Mouse (Mus musculus): ENCODE results near the gene Micall1. TPM values are rescaled to one million over a fixed set of nuclear protein-coding genes. Genes with fewer than 3 reads are reported as not detected.

Micall1 gene
- total RNA-seq, 1 experiment from 2014 or later: 57.5 TPM

DNA sequence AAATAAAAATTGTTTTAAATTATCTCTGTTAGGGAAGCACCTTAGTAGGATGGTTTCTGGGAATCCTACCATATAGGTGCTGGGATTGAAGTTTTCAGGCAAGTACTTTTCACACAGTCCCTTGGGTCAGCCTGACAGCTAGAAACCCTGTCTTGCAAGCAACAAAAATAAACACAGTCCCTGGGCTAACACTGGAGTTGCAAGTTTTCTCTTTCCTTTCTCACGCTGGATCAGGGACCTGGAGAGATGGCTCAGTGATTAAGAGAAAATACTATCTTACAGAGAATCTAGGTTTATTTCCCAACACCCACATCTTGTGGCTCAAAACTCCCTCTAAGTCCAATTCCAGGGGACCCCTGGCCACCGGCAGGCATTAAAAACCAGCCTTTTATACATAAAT, 11.6 kb upstream of the Micall1 start:
- no peak for DNase-seq

DNA sequence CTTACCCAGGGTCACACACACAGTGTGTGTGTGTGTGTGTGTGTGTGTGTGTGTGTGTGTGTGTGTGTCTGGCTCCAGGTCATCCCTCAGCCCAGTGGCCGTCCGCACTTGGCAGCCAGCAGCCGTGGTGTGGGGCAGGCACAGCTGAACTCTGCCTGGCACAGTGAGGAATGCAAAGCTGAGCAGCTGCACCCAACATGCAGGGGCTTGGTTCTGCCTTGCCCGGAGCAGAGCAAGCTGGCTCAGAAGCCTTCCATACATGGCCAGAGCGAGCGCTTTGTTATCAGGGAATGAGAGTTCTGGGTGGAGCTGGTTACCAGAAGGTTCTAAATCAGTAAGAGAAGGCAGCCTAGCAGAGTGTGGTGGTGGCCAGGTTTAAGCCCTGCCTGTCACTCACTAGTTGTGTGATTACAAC, 11.1 kb upstream of the Micall1 start:
- DNase-seq: peak; percentile 73

DNA sequence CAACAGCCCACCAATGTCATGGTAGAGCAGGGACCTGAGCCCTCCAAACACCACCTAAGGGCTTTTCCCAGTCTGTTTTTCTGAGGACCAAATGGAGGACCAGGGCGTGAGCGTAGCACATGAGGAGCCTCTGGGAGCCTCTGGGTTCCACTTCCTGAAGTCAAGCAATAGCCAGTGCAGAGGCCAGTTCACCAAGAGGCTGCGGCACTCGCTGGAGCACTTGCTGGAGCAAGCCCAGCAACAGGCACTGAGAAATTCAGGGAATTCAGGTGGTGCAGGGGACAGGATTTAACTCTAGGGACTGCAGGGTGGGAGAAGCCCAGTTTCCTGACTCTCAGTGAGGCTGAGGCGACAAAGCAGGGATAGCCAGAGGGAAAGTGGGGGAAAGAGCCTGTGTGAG, 10.5 kb upstream of the Micall1 start:
- no peak for DNase-seq

DNA sequence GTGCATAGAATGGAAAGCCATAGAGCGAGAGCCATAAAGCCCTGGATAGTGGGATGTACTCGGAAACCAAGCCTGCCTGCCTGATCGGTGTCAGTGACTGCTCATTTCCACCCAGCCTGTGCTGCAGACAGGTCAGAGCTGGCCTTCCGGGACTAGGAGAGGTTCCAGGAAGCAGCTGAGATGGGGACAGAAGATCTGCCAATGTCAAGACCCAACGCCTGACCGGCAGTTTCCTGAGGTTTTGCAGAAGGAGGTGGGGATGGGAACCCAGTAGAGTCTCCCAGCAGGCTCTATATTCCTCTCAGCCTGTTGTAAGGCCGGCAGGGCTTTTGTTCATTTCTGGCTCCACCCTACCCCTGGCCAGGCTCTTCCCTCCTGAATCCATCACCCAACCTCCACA, 9.8 kb upstream of the Micall1 start:
- DNase-seq: no peak

DNA sequence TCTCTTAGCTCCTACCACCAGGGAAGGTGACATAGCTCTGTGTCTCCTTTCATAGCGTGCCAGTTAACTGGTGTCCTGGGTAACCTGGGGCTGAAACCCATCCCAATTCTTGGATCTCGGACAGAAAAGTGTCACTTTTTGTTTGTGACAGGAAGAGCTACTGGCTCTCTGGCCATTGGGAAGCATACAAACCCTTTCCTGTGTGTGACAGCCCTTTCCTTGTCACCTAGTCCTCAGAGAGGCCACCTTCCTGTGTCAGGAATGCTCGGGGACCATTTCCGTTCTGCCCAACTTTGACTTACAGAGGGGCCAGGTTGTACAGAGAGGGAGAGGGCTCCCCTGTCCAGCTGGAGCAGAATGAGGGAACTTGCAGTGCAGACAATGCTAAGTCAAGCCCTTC, 9.2 kb upstream of the Micall1 start:
- no peak for DNase-seq

DNA sequence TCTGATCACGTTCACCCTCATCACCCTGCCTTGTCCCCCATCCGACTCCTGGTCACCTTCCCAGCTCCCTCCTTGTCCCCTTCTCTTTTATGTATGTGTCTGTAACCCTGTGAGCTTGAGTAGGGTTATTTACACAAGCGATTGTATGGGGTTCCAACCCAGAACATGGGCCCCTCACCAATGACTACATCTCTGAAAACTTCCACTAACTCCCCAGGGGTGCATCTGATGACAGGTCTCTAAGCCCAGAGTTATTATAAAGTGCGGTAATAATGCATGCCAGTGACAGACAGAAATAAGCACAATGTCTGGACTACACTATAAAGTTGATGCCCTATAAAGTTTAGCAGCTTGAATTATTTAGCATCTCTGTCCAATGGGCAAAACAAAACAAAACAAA, 8.3 kb upstream of the Micall1 start:
- DNase-seq: no peak

DNA sequence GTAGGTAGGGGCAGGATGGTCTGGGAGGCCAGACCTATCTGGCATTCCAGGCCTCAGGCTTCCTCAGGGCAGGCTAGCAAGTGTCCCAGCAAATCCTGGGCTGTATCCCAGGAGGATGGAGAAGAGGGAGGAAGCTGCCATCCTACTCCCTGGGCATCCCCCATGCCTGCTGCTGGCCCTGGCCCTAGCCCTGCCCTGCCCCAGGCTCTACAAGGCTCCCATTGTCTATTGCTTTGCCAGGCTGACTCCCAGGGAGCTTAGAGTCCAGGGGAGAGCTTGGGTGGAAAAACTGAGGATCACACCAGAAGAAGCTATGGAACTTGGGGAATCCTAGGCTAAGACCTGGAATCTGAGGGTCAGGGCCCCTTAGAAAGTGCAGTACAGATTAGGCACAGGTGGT, 7.2 kb upstream of the Micall1 start:
- DNase-seq: no peak

DNA sequence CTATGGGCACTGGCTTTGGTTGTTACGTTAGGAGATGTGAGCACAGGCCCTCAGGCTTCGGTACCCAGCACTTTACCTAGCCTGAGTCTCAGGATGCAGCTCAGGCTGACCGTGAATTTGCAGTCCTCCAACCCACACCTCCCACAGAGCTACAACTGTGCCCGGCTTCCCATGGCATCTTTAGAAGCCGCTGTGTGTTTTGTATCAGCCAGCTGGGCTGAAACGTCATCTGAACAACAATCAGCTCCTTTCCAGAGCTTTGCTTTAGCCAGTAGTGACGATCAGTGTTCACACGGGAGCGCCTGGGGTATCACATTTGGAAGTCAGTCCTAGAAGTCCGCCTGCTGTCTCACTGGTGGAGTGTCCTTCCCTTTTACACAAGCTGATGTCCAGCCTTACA, 5.4 kb upstream of the Micall1 start:
- DNase-seq: no peak

DNA sequence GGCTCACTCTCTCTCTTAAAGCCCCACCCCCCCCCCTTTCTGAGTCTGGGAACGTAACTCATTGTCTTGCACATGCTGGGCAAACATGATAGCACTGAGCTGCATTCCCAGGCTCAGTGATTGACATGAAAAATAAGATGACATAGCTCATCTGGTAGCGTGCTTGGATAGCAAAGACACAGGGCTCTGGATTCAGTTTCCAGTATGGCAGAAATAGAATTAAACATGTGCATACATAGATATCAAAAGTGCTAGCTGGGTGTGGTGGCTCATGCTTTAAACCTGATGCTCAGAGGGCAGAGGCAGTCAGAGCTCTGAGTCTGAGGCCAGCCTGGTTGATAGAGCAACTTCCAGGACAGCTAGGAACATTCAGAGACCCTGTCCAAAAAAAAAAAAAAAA, 2.9 kb upstream of the Micall1 start:
- no peak for DNase-seq

DNA sequence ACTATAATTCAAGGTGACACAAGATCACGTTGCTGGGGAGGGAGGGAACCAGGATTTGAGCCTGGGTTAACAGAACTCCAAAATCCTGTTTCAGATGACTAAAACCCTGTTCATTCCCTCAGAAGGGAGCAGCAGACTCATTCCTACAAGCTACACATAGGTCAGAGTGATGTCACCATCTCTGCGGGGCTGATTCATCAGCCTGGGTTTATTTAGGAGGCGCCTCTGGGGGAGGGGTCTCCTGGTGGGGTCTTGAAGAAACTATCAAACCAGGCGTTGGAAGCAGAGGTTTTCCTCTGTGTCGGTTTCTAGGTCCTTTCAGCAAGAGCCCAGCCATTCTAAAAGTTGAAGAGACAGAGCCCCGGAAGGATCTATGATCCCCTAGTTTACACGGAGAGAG, 732 bp upstream of the Micall1 start:
- DNase-seq: no peak

DNA sequence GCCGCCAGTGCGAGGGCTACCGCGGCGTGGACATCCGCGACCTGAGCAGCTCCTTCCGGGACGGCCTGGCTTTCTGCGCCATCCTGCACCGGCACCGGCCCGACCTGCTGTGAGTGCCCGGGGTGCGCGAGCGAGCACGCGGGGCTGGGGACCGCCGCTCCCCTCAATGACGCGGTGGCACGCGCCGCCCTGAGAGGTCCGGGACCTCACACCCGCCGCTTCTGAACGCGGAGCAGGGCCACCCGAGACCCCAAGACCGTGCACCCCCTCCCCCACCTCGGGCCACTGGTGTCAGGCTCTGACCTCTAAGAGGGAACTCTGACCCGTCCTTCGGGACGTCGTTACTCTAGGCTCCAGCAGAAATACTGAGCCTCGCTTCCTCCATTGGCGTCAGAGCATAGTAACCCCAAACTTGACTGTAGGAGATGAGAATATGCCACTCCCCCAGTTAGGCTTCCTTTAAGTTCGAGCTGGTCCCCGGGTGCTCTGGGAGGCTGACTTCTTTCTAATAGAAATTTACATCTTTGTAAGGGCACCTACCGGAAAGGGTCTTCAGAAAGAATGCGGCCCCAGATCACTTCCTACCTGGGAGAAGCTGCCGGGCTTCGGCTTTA, 730 bp downstream of the Micall1 start:
- peak; percentile 53 for DNase-seq

DNA sequence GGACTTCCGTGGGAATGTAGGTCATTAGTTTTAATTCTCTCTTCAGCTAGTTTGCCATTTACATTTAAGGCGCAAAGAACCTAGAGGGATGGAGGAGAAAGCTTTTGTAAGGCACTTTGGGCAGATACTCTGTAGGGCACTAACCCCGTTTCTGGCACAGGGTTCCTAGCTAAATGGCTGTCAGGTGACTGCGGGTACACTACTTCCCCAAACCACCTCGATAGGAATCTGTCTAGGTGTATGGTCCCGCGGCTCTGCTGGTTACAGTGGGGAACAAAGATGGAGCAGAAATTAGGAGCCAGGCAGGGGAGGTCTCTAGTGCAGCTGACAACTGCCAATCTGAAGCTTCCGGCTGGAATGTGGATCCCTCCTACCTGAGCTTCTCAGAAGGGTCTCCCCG, 1.3 kb downstream of the Micall1 start:
- no peak for DNase-seq

DNA sequence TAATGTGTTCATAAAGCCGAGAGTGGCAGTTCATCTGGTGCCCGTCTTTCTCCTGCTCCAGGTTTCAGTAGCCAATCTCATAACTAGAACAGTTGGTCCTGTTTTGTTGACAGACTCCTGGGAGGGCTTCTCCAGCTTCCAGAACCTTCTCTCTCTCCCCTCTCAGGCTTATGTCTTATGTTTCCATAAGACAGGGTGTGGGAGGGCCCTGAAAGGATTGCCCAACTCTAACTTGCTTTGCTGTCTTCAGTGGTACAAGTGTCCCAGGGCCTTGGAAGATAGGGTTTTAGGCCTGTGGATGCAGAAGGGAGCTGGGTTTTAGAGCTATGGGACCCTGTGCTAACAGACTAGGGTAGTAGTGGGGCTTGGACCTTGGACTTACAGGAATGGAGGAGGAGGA, 1.8 kb downstream of the Micall1 start:
- DNase-seq: no peak

DNA sequence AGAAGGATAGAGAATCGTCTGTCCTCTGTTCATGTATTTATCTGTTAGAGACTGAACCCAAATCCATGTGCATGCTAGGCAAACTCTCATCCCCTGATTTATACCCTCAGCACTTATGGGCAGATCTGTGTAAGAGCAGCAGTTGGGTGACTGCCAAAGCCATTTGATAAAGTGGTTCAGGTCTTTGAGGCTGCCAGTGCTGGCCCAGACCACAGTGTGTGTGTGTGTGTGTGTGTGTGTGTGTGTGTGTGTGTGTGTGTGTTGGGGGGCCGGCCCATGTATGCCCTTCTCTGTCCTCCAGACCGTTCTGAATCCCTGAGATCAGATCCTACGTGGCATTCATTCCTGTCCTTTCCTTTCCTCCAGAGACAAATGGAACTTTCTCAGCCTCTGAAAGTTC, 3.1 kb downstream of the Micall1 start:
- DNase-seq: no peak

DNA sequence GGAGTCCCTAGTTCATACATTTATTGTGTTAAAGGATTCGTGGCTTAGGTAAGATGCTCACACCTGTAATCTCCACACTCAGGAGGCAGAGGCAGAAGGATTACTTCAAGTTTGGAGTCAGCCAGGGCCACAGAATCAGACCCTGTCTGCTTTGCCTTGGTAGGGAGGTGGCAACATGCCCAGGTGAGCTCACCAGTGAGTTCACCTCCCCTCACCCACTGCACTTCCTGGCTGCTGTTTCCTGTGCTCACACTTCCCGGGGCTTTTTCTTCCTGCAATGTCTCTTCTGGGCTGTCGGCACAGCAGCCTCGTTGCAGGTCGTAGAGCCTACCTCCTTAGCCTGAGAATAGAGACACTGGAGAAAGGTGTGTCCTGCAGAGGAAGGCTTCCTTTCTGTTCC, 6.6 kb downstream of the Micall1 start:
- DNase-seq: no peak

DNA sequence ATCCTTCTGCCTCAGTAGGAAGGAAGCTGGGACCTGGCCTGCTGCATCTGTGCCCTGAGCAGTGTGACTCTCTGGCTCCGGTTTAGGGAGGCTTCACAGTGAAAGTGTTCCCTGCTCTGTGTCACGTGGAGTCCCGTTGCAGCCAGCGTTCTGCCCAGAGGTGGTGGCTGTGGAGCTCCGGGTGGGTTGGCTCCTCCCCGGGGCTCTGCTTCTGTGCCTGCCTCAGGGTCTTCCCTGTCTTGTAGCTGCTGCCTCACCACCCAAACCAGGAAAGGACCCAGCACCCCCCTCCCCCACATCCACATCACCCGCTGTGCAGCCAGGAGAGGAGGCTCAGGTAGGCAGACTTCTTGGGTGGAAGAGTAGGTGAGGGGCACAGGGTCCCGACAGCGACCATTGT, 10.8 kb downstream of the Micall1 start:
- no peak for DNase-seq

DNA sequence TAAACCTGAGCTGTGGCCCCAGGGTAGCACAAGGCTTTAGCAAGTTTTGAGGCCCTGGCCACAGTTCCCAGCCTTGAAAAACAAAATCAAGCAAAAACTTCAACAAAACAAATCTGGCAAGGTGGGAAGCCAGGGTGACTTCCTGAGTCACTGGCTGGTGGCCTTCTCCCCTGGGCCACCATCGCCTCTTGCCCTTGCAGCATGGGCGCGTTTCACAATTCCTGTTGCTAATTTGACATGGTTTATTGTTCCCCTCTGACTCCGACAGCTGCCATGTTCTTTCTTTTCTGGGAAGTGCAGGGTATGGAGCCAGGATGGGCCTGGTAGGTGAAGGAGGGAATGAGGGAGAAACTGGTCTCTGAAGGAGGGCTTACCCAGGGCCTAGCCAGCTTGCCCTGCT, 13.4 kb downstream of the Micall1 start:
- DNase-seq: no peak

DNA sequence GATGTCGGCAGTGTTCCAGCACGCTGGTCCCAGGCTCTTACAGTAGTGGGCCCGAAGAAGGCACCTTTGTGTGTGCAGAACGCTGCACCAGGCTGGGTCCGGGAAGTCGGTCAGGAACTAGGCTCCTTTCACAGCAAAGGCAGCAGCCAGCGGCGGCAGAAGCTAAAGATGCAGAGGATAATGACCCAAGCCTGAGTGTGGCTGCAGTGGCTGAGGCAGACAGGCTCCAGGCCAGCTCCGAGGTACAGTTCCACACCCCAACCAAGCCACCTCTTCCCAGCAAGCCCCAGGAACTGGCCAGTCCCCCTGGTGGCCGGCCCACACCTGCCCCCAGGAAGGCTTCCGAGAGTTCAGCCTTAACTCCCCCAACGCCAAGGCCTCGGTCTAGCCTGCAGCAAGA, 13.8 kb downstream of the Micall1 start:
- DNase-seq: no peak

DNA sequence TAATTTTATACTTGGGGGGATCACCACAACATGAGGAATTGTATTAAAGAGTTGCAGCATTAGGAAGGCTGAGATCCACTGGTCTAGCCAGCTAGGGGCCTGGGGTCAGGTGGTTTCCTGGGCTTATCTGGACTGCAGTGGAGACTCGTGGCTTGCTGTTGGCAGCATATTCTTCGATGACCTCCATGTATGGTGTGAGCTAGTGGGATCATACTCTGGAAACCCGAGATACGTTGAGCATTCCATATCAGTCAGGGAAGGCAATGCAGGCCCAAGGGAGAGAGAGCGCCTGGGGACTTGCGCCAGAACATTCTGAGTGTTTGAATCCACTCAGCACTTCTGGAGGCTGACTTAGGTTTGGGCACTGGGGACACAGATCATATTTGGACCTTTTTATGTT, 15.1 kb downstream of the Micall1 start:
- no peak for DNase-seq

DNA sequence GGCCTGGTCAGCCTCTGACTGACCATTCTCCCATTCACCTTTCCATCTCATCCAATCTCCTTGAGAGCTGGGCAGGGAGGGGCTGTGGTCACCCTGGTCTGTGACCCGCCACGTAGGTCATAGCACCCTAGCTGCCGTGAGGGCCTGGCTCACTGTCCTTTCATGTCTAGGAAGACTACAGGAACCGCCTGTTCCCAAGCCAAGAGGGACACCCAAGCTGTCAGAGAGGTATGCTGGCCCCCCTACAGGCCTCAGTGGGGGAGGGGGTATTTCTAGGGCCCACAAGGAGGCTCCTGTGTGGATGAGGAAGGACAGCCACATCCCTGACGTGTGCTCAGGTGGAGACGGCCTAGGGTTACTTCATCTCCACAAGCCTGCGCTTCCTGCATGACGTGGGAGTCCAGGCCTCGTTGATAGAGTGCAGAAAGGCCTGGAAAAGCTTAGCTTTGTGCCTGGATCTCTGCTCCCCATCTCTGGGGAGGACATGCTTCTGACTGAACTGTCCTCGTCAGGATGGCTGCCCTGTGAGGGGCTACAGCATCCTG, 15.7 kb downstream of the Micall1 start:
- DNase-seq: no peak

DNA sequence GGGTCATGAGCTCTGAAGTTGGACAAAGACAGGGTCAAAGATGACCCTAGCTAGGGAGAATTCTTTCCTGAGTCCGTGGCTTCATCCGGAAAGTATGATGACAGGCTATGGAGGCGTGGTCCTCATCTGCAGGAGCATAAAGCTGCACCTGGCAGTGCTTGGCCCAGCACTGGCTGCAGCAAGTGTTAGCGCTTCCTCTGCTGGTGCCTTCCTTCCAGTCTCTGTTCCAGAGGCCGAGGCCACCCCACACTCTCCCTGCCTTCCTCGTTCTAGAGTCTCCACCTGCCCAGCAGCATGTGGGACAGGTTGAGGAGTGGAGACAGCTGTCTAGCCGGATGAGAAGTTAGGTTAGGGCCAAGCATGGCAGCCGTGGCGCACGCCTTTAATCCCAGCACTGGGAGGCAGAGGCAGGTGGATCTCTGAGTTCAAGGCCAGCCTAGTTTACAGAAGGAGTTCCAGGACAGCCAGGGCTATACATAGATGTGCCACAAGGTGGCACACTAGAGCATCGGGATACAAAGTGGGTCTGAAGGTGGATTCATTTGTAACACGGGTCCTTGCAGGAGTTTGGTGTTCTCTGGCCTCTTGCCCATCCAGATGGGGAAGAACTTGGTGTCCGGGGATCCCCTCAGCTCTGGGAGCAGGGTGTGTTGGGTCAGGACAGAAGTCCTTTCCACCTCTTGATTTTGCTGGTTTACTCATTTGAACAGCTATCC, 17.7 kb downstream of the Micall1 start:
- peak; percentile 58 for DNase-seq

DNA sequence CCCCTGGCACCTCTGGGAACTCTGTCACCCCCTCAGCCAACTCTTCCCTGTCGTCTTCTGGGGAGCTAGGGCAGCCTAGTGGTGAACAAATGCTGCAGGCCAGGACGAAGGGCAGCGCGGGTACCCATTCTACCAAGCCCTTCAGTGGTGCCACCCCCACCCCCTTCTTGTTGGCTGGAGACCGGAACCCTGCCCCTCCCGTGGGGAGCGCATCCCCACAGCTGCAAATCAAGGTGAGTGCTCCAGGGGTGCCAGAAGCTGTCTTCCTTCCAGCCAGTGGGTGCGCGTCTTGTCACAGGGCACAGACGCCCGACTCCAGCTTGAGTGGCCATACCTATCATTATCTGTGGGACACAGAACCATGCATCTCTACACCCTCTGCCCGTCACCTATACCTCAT, 18.4 kb downstream of the Micall1 start:
- no peak for DNase-seq

DNA sequence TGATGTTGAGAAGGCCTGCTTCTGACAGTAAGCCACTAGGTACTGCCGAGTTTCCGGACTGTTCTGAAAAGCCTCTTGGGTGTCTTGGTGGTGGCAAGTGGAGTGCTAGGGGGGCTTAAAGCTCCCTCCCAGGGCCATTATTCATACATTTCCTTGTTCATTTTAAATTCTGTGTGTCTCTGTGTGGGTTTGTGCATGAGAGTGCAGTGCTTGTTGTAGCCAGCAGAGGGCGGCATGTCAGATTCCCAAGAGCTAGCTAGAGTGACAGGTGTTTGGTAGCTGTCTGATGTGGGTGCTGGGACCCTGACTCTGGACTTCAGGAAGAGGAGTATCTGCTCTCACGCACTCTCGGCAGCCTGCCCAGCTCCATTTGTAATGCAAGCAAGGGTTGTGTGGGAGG, 19.5 kb downstream of the Micall1 start:
- no peak for DNase-seq

DNA sequence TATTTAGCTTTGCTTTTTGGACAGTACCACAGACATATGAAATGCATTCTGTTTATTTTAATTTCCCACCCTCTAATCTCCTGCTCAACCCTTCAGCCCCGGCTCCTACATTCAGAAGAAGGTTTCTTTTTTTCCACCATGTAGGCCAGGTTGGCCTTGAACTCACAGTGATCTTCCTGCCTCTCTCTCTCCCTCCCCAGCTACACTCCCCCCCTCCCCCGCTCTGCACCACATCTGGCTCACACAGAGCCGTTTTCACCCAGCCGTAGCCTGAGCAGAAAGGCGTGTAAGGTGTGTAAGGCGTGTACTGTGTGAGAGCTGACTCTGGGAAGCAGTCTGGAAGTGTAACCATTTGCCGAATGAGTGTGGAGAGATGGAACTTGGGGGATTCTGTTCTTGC, 20.6 kb downstream of the Micall1 start:
- DNase-seq: no peak

Data from adrenal gland, postnatal 25 days (tissue).